Mouse (Mus musculus): ENCODE results near the gene Sfi1. TPM values are rescaled to one million over a fixed set of nuclear protein-coding genes. Genes with fewer than 3 reads are reported as not detected.
"Not testable (repeated sequence)": the region's sequence is repeated elsewhere in the genome, so short reads cannot be mapped to it uniquely, and the experiment has no call there.

The Sfi1 gene
- total RNA-seq (2021): 10 to 100 TPM; 43.7 to 73.1 TPM

DNA sequence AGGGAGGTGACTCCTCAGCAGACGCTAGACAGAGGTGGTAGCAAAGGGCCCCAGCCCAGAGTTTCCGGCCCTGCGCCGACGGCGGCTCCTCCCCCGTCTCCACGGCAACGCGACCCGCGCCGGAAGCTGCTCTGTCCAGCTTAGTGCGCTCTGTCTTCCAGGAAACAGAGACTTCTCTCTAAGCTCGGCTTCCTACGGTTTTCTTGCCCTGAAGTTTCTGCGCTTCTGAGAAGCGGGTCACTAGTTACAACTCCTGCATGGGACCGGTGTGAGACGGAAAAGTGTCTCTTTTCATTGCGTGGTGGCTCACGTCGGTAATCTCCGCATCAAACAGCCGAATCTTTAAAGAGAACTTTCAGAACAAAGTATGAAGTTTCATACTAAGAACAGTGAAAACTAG is at the start of gene Sfi1:
Sfi1 (minus strand) TSS at position 101 of the 400 bp plus-strand sequence.
- DNase-seq (ENCODE audit: low spot score in 2 of 2): no peak
- intact Hi-C loops (cut with DNase I): no loop called here

DNA sequence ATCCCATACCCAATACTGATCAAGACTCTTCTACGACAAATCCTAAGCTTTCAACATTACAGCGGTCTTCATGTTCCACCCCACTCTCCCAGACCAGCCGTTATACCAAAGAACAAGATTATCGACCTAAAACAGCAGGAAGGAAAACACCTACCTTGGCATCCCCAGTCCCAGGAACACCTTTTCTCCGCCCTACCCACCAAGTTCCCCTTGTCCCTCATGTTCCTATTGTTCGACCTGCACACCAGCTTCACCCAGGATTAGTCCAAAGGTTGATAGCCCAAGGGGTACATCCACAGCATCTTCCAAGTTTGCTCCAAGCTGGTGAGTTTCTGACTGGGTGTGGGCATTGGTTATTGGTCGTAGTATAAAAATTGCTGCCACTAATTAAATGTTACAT is 49.1 kb upstream of the Sfi1 start:
- no peak for DNase-seq (ENCODE audit: low spot score in 2 of 2)
- intact Hi-C loops (cut with DNase I): no loop called here

DNA sequence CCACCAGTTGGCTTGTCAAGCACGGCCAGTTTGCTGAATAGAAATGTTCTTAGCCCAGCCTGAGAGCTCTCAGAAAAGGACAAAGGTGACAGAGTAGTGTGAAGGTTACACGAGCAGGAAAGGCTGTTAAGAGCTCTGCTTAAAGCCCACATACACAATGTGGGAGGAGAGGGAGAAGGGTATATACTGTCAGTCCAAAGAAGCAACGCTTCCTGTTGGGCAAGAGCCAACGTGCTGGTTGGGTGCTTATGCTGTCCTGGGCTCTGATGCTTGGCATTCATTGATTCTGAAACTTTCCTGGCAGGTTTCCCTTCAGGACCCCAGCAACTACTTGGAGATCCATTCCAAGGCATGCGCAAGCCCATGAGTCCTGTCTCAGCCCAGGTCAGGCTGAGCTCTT is 42.0 kb upstream of the Sfi1 start:
- intact Hi-C loops (cut with DNase I): no loop called here
- no peak for DNase-seq (ENCODE audit: low spot score in 2 of 2)

DNA sequence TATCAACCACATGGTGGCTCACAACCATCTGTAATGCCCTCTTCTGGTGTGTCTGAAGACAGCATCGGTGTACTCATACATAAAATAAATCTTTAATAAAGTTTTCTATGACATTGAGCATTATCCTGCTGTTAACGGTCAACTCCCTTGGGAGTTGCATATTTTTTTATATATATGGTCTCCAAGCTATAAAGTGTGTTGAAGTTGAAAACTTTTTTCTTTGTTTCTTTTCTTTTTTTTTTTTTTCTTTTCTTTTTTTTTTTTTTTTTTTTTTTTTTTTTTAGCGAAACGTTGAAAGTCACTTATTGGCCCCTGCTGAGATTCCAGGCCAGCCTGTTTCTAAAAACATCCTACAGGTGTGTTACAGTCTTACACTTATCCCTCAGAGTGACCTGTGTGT is 40.4 kb upstream of the Sfi1 start:
- intact Hi-C loops (cut with DNase I): no loop called here
- no peak for DNase-seq (ENCODE audit: low spot score in 2 of 2)

DNA sequence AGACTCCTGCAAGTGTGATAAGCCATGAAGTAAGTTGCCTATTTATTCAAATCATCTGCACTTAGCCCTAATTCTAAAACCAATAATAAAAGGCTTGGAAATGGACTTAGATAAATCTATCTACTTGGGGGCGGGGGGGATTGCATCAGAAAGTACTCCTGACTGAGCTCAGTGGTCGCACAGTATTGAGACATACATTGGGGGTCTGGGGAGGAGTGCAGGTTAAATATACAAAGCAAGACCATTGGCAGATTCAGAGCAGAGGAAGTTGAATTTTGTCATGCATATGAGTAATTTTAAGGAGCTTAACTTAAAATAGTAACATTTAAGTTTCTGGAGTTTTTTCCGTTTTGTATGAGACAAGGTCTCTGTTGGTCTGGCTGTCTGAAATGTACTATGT is 39.0 kb upstream of the Sfi1 start:
- intact Hi-C loops (cut with DNase I): no loop called here
- DNase-seq (ENCODE audit: low spot score in 2 of 2): no peak

DNA sequence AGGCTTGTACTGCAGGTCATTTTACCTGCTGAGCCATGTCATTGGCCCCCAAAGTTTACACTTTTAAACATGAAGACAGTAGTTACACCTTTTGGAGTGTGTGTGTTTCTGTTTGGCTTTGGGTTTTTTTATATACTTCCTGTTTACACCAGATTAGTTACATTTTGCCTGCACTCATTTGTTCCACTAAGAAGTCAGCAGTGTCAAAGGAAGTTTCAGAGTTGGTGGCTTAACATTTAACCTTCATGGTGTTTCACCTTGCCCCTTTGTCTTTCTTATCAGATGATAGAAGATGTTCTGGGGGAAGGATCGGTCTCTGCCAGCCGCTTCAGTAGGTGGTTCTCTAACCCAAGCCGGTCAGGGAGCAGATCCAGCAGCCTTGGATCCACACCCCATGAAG is 33.9 kb upstream of the Sfi1 start:
- DNase-seq (ENCODE audit: low spot score in 2 of 2): no peak
- intact Hi-C loops (cut with DNase I): no loop called here

DNA sequence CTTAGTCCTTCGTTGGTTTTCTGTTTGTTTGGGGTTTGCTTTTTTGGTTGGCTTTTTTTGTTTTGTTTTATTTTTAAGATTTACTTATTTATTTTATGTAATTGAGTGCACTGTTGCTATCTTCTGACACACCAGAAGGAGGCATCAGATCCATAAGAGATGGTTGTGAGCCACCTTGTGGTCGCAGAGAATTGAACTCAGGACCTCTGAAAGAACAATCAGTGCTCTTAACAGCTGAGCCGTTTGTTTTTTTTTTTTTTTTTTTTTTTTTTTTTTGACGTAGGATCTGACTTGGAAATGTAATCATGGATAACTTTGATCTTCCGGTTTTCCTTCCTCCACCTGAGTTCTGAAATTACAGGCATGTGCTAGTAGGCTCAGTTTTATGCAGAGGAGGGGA is 29.8 kb upstream of the Sfi1 start:
- intact Hi-C loops (cut with DNase I): no loop called here

DNA sequence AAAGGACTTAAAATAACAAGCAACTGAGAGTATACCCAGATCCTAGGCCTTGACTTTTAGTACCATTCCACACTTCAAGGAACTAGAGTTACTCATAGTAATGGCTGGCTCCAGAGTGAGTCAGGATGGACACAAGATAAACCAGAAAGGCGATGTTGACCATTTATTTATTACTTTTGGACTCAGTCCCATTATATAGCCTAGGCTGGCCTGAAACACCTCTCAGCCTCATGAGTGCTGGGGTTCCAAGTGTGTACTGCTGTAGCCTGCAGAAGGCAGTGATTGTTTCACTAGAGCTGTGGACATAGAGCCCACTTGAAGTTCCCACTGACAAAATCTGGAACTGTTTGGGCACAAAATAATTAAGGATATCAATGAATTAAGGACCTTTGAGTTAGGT is 19.3 kb upstream of the Sfi1 start:
- intact Hi-C loops (cut with DNase I): no loop called here
- DNase-seq (ENCODE audit: low spot score in 2 of 2): no peak

More for the DNA sequence above, 29.8 kb upstream of the Sfi1 start:
- no peak for DNase-seq (ENCODE audit: low spot score in 2 of 2)

DNA sequence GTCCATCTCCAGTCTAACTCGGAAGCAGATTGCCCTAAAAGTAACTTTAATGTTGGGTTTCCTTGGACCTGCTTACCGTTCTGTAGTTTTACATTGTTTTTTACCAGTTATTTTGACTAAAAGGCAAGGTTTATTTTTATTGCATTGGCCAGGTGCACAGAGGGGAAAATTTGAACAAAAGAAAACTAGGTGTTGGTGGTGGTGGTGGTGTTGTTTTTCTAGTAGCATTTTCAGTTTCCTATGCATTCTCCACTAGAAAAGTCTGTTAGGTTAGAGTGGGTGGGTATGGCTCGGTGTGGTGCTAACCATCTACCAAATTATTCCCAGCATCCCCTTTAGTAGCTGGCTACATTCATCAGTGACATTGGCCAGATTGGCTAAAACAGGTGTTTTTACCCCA is 13.5 kb upstream of the Sfi1 start:
- no peak for DNase-seq (ENCODE audit: low spot score in 2 of 2)
- intact Hi-C loops (cut with DNase I): no loop called here

DNA sequence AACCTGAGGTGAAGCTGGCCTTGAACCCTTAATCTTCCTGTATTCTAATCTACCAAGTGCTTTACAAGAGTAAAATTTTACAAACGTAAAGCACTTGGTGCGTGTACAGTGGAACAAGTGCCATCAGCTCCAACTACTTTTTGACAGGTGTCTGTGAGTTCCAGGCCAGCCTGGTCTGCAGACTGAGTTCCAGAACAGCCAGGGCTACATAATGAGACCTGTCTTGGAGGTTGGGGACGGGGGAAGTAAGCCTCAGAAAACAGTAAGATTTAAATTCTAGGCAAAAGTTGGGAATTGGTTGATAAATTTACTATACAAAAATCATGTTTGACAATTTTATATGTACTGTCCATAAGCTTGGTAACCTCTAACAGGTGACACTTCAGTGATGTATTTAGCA is 11.9 kb upstream of the Sfi1 start:
- intact Hi-C loops (cut with DNase I): no loop called here
- DNase-seq (ENCODE audit: low spot score in 2 of 2): no peak

DNA sequence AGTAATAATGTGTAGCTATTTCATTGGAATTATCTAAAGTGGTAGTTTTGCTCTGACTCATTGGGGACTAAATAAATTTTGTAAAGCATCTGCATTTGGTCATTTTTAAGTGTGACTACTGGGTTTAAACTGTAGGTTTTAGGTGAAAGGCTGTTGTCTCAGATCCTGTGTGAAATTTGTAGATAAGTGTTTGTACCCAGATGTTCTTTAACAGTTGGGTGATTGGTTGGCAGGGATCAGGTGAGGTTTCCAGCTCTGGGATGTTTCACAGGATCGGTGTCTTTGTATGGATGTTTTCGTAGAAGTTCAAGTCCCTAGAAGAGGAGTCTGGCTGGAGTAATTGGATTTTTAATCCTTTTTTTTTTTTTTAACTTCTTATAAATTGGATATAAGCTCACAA is 10.5 kb upstream of the Sfi1 start:
- no peak for DNase-seq (ENCODE audit: low spot score in 2 of 2)
- intact Hi-C loops (cut with DNase I): no loop called here

DNA sequence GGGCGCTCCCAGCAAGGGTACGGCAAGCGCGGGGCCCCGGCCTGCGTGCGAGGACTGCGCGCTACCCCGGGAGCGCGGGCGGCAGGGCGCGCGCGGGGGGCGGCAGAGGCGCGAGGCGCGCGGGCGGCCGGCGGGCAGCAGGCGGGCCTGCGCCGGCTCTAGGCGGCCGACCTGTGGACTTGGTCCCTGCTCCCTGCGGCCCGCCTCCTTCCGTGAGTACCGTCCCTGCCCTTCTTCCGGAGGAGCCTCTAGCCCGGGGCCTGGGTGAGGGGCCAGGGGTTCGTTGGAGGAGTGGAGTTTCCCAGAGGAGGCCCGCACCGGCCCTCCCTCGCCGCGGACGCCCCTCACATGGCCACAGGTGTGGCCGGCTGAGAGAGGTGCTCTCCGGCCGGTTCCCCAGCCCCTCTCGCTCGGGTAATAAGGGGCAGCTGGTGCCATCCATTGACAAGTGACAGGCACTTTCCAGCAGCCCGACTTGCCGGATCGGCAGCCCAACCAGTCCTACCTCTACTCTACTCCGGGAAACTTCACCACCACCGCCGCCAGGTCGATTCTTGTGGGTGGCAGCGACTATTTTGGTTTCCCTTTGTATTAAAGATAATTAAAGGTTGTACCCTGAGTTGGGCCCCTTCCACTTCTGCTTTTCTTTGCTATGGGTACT is 9.6 kb upstream of the Sfi1 start:
- intact Hi-C loops (cut with DNase I): no loop called here

DNA sequence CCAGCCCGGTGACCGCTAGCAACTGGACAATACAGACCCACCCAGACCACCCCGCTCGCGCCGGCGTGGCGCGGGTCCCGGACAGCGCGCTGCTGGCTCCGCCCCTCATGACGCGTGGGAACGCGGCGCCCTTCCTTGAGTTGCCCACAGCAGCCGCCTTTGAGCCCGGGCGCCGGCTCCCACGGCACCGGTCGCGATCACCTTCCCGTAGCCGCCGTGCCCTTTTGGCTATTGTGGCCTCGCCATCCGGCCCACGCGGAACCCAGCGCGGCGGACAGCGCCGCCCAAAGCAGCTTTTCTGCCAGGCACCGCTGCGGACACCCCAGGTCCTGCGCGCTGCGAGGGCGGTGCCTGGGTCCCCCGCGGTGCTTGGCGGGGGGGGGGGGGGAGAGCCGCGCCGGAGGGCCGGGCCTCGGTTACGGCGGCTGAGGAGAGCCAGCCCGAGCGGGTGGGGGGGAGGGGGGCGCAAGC is 9.0 kb upstream of the Sfi1 start, which contains the start of gene Eif4enif1:
Eif4enif1 (plus strand) TSS at position 162 of the 471 bp plus-strand sequence.
- intact Hi-C loops (cut with DNase I): no loop called here
- peak; percentile 93 to 95 for DNase-seq (ENCODE audit: low spot score in 2 of 2)

More for the DNA sequence above, 9.6 kb upstream of the Sfi1 start:
- peak; percentile 51 to 56 for DNase-seq (ENCODE audit: low spot score in 2 of 2)

DNA sequence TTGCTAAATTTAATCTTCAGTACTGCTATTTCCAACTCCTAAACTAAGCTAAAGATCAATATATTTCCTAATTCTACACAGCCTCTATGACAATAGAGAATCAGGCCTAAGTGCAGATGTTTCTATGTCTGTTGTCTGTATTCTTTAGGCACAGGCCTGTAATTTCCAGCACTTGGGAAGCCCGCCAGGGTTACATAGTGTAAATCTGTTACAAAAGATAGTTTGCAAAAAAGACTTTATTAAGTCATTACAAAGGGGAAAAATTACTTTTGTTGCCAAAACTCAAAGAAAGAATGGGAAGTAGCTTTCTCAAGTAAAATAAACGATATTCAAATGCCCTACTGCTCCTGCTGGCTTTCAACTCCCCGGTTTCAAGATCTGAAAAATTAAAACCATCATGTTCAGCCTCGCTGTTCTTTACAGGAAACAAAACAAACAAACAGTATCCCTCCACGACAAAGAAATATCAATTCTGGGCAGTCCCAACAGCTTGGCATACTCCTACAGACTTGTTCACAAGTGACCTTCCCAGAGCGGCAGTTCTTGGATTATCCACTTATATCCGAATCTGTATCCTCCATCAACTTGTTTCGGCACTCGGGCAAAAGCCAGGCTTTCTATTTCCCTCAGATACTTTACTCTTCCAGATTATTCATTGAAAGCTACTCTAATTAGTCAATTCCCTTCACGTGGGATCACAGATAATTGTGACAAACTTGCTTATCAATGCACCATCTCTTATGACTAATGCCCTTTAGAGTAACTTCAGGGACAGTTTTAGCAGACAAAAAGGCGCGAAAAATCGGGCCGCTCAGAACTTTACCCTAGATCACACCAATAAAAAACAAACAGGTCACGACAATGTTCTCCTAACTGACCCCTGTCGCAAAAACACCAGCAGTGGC is 8.3 kb upstream of the Sfi1 start:
- intact Hi-C loops (cut with DNase I): no loop called here
- no peak for DNase-seq (ENCODE audit: low spot score in 2 of 2)

DNA sequence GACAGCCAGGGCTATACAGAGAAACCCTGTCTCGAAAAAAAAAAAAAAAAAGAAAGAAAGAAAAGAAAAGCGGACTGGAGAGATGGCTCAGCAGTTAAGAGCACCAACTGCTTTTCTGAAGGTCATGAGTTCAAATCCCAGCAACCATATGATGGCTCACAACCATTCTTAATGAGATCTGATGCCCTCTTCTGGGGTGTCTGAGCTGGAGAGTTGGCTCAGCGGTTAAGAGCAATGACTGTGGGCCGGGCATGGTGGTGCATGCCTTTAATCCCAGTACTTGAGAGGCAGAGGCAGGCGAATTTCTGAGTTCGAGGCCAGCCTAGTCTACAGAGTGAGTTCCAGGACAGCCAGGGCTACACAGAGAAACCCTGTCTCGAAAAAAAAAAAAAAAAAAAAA is 7.4 kb upstream of the Sfi1 start:
- DNase-seq (ENCODE audit: low spot score in 2 of 2); intact Hi-C loops (cut with DNase I): not testable (repeated sequence)

DNA sequence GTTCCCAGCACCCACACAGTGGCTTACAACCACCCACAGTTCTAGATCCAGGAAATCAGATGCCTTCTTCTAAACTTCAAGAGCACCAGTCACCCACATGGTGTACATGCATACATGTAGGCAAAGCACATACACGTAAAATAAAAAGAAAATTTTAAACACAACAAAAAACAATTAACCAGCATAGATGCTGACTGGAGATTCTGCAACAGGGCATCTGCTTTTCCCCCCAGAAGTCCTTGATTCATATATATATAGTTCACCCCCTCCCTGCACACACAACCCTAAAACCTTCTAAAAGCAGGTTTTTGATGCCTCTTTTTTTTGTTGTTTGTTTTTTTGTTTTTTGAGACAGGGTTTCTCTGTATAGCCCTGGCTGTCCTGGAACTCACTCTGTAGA is 10.6 kb downstream of the Sfi1 start:
- intact Hi-C loops (cut with DNase I); DNase-seq (ENCODE audit: low spot score in 2 of 2): not testable (repeated sequence)

DNA sequence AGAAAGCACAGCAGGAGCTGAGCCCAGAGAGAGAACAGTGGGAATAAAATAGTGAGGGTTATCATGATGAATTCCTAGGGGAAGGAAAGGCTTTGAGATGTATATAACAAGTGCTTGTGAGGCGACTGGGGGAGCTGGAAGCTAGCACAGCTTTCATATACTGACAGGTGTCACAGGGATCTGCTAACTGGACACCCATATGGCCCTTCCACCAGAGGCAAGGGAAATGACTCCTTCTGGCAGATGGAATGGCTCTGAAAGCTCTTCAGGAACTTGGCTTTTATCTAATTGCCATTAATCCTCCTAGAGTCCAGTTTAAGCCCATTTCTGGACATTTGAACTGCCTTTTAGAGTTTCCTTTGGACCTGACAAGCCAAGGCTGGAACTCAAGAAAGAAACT is 11.3 kb downstream of the Sfi1 start:
- intact Hi-C loops (cut with DNase I); DNase-seq (ENCODE audit: low spot score in 2 of 2): not testable (repeated sequence)

DNA sequence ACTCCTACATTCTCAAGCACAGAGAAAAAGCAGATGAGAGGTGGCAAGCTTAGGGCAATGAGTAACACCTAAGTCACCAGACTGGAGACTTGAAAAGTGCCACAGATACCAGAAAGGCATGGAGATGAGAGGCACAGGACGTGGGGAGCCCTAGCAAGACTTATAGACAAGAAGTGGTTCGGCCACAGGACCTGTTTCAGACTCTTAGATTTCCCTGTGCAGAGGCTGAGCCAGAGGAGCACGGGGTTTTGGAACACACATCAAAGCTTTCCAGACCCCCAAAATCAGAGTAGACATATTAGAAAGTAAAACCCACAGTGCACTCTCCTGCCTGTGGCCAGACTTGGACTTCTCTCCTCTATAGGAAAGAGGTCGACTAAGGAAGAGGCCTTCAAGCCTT is 12.0 kb downstream of the Sfi1 start:
- intact Hi-C loops (cut with DNase I): not testable (repeated sequence)
- DNase-seq (ENCODE audit: low spot score in 2 of 2): peak; percentile 58 to 72

DNA sequence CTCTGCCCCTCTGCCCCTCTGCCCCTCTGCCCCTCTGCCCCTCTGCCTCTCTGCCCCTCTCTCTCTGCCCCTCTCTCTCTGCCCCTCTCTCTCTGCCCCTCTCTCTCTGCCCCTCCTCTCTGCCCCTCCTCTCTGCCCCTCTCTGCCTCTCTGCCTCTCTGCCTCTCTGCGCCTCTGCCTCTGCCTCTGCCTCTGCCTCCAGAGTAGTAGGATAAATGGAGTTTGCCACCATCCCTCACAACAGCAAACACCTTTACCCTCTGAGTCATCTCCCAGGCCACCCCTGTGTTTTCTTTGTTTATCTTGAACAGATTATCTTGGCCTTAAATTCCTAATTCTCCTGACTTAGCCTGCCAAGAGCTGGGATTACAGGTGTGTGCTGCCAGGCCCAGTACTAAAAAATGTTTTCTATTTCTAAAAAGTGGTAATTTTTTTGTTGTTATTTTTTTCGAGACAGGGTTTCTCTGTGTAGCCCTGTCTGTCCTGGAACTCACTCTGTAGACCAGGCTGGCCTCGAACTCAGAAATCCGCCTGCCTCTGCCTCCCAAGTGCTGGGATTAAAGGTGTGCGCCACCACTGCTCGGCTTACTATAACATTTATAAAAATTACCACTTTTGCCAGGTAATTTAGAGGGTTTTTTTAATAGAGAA is 12.6 kb downstream of the Sfi1 start:
- not testable (repeated sequence) for DNase-seq (ENCODE audit: low spot score in 2 of 2)

DNA sequence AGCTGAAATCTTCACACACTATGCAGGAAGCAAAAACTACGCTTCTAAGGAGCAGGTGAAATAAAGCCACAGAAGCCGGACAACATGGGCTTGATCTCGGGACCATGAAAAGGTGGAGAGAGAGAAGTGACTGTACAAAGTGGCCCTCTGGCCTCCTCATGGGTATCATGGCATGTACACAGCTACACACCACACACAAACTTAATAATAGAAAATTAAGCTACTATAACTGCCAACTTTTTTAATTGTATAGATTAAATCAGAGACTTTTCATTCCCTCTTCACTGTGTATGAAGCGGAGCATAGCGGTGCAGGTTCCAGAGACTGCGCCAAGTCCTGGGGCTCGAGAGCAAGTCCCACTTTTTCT is 13.6 kb downstream of the Sfi1 start:
- DNase-seq (ENCODE audit: low spot score in 2 of 2): peak in 1 of 2 experiments; percentile 28
- intact Hi-C loops (cut with DNase I): not testable (repeated sequence)

More for the DNA sequence above, 12.6 kb downstream of the Sfi1 start:
- intact Hi-C loops (cut with DNase I): not testable (repeated sequence)

Data from left cerebral cortex, postnatal 36 days (tissue).